Mouse (Mus musculus) olfactory bulb, adult 2 months (tissue): ENCODE data around the gene Ccr8. TPM values are rescaled to one million over a fixed set of nuclear protein-coding genes. Genes with fewer than 3 reads are reported as not detected.

Experiments used
- H3K27ac ChIP-seq: fragments of 200-500 bp; 2 replicates; pipeline ENCODE4 v1.5.1; 2012; ENCODE audit warnings: low read depth, low read length; ENCODE audit not compliant: insufficient read depth
- H3K4me1 ChIP-seq: fragments of 200-500 bp; 2 replicates; pipeline ENCODE4 v1.6.1; 2012; ENCODE audit warnings: low read length; ENCODE audit not compliant: control insufficient read depth, insufficient read depth
- H3K4me3 ChIP-seq: fragments of 200-500 bp; 2 replicates; pipeline ENCODE4 v1.5.1; 2012; ENCODE audit warnings: mild to moderate bottlenecking, low read depth, low read length, moderate library complexity; ENCODE audit not compliant: insufficient read depth
- CTCF ChIP-seq: fragments of 200-500 bp; IDR thresholded peaks from 2 replicates; pipeline ENCODE4 v1.5.1; 2012; ENCODE audit warnings: low read depth, mild to moderate bottlenecking, low read length, moderate library complexity; ENCODE audit not compliant: insufficient read depth
- POLR2A ChIP-seq: fragments of 200-500 bp; IDR thresholded peaks from 2 replicates; pipeline ENCODE4 v1.6.1; 2012; ENCODE audit warnings: mild to moderate bottlenecking, low read depth, low read length, moderate library complexity; ENCODE audit not compliant: insufficient read depth
- whole genome bisulfite sequencing: fragments of 180-500 bp; shearing (Covaris S2); methylation state at CpG from one replicate; pipeline ENCODE4 v1.1.7; 2018; 5-methylcytosine and 5-hydroxymethylcytosine counted together
- polyA plus RNA-seq: library from polyadenylated mRNA; stranded (reverse); fragments of >200 nt; gene quantifications from 2 replicates; pipeline ENCODE4 v1.2.4, GENCODE M21; 2012; ENCODE audit warnings: low replicate concordance; ENCODE audit not compliant: missing spikeins, insufficient read depth, insufficient read length

Gene Ccr8
- polyA plus RNA-seq: not detected in 2 replicates

DNA sequence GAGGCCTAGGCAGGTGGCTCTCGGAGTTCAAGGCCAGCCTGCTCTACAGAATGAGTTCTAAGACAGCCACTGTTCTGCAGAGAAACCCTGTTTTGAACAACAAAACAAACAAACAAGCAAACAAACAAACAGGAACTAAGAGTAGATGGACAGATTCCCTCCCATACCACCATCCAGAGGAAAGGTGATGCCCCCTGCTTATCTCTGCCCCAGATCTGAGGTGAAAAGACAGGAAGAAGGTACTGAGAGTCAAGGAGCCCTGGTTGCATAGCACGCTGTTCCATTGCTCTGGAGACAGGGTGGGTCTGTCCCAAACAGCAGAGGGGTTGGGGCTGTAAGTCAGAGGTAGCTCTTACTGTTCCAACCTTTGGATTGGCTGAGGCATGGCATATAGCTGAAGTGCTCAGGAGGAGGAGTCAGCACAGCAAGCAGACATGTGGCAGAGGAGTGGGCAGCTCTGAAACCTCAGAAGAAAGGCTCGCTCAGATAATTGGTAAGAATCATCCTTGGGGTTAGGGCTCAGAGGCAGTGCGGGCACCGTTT lies at the start of gene Ccr8:
Gene Ccr8, plus strand, starts transcription at position 419 of the 543 bp plus-strand sequence.
- TF ChIP-seq POLR2A: no peak
- TF ChIP-seq CTCF: no peak
- H3K4me1 ChIP-seq: no peaks in the 10 kb centered on the region
- H3K27ac ChIP-seq: no peak within 1 kb of the TSS
- WGBS: 79% methylated on average over 5 of the region's 5 CpGs
- no peak within 1 kb of the TSS for H3K4me3 ChIP-seq

DNA sequence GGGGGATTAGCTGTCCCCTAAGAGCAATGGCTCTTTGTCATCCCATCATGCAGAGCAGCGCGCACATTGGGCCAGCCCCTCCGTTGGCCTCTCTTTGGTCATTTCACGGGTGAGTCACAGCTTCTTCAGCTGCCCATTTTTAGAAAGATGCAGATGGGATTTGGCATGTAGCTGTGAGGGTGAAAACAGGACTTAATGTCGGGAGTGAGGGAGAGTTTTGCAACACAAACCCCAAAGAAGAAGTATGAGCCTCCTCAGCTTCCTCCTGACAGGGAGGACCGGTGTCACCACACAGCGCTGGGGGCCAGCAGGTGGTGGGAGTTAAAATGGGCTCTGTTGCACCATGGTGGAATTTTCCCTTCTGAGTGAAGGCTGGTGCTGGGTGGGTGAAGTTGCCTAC lies 48.8 kb upstream of the Ccr8 start:
- no peak overlapping the region for H3K27ac ChIP-seq
- no peaks in the 10 kb centered on the region for H3K4me1 ChIP-seq
- TF ChIP-seq POLR2A (no peak), CTCF (no peak)
- H3K4me3 ChIP-seq: no peak overlapping the region
- 66% methylated on average over 7 of the region's 7 CpGs for WGBS

DNA sequence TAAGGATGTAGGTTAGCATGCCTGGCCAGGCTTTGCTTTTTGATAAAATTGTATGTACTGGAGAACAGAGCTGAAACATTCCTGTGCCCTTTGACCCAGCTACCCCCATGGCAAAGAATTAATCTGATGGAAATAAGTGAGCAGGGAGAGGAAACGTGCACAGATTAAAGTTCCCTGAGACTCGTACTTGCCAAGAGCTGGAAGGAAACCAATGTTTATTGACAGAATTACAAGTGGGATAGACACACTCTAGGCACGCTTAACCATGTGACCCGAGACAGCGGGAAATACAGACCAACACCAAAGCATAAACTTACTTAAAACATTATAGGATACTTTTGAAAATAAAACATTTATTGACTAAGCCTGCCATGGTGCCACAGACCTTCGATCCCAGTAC lies 43.4 kb upstream of the Ccr8 start:
- Histone ChIP-seq H3K4me1 (no peaks in the 10 kb centered on the region), H3K4me3 (no peak overlapping the region), H3K27ac (no peak overlapping the region)
- 61% methylated on average over 6 of the region's 6 CpGs for whole genome bisulfite sequencing
- TF ChIP-seq POLR2A: no peak
- TF ChIP-seq CTCF: no peak

DNA sequence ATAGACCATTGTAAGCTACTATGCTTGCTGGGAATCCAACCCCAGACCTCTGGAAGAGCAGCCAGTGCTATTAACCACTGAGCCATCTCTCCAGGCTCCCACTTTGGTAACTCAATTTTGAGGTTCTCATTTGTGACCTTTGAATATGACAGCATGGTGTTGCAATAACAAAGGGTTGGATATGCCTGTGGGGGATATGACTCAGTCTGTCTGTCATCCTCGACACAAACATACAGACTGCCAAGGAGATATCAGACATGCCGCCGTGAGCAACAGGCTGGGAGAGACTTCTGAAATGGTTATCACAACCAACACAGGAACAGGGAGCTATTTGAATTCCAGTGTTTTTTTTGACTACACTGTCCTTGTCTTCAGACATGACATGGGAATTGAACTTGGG lies 42.5 kb upstream of the Ccr8 start:
- WGBS: 78% methylated on average over 3 of the region's 3 CpGs
- no peaks in the 10 kb centered on the region for H3K4me1 ChIP-seq
- no peak overlapping the region for H3K4me3 ChIP-seq
- no peak overlapping the region for H3K27ac ChIP-seq
- no peak for TF ChIP-seq CTCF
- TF ChIP-seq POLR2A: no peak

DNA sequence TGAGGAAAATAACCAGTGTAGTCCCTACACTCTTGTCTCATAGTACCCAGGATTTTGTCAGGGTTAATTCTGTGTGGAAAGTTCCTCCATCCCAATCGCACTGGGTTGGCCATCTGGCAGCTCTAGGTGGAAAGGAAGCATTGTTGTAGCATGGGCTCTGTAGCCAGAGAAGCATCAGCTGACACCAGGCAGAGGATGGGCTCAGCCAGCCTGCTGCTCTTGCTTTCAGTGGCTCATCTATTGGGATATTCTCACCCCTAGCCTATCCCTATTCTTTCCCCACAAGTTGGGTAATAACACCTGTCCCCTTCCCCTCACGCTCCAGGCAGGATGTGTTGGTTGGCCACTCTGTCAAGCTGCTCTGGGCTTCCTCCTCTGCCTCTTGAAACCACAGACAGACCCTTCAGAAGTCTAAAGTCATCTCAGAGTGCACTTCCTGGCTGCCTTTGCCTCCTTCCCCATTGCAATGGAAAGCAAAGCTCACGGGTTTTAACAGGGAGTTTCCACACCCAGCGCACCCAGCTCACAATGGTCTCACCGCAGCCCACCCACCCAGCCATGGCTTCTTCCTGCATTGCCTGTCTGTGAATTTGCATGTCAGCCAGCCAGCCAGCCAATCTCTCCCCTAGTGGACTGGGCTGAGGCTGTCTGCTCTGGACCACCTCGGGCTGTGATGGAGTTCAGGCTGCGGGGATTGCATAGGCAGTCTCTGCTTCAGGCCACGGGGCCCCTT lies 37.2 kb upstream of the Ccr8 start:
- H3K4me3 ChIP-seq: no peak overlapping the region
- H3K4me1 ChIP-seq: no peaks in the 10 kb centered on the region
- H3K27ac ChIP-seq: no peak overlapping the region
- WGBS: 52% methylated on average over 8 of the region's 8 CpGs
- no peak for TF ChIP-seq POLR2A
- TF ChIP-seq CTCF: no peak

DNA sequence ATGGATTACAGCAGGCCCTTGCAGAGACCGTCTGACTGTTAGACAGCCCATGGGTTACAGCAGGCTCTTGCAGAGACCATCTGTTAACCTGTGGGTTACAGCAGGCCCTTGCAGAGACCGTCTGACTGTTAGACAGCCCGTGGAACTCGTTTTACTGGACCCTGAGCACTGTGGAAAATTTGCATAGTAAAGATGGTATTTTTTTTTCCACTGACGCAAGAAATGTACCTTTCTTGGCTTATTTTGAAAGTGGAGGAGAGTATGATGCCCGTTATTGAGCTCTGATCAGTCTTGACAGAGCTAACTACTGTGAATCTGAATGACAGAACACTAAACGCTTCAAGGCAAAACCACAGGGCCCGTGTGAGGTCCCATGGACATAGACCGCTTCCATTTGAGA lies 35.7 kb upstream of the Ccr8 start:
- TF ChIP-seq POLR2A (no peak), CTCF (no peak)
- H3K4me1 ChIP-seq: no peaks in the 10 kb centered on the region
- no peak overlapping the region for H3K27ac ChIP-seq
- H3K4me3 ChIP-seq: no peak overlapping the region
- WGBS: 93% methylated on average over 9 of the region's 9 CpGs

DNA sequence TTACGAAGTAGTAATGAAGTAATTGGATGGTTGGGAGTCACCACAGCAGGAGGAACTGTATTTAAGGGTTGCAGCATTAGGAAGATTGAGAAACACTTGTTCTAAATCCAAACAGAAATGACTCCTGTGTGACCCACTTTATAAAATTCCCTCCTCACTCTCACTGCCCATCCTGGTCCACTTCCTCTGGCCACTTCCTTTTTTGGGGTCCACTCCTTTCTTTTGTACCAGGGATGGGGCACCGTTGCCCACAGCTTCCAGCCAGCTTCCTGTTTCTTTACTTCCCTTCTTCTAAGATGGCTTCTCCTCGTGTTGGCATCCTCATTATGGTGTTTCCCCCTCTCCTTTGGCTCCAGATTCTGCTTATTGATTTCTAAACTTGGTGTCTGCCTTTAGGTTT lies 33.2 kb upstream of the Ccr8 start:
- 64% methylated on average over 3 of the region's 3 CpGs for WGBS
- H3K27ac ChIP-seq: no peak overlapping the region
- H3K4me3 ChIP-seq: no peak overlapping the region
- no peaks in the 10 kb centered on the region for H3K4me1 ChIP-seq
- TF ChIP-seq CTCF (no peak), POLR2A (no peak)

DNA sequence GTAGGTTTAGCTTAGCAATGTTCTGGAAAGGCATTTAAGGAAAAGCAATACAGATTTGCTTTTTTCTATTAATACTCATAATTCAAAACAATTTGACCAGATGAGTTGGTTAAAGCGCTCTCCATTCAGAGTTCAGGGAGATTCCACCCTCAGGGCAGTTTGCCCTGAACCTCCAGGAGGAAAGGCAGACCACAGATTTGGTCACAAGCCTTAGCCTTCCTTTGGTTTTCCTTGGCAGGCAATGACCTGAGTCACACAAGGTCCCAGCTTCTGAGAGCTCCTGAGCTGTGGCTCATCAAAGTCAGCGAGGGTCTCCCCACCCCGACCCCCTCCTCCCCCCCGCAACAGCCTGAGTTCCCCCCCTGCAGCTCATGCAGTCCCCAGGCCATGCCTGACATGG lies 27.6 kb upstream of the Ccr8 start:
- Histone ChIP-seq H3K4me1 (no peaks in the 10 kb centered on the region), H3K4me3 (no peak overlapping the region), H3K27ac (no peak overlapping the region)
- TF ChIP-seq POLR2A (no peak), CTCF (no peak)
- WGBS: 72% methylated on average over 4 of the region's 4 CpGs

DNA sequence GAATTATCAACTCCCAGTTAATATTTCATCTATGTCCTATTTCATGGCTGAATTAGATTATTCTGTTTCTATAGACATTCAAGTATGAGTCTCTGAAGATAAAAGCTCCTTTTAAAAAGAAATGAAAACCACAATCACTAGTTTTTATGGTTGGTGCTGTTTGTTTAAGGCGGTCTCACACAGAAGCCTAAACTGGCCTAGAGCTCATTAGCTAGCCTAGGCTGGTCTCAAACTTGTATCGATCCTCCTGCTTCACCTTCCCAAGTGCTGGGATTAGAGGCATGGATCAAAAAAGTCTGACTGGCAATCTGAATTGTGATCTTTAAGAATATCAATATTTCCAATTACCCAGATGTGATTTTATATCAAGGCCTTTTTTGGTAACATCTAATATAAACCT lies 24.3 kb upstream of the Ccr8 start:
- Histone ChIP-seq H3K4me1 (no peaks in the 10 kb centered on the region), H3K4me3 (no peak overlapping the region), H3K27ac (no peak overlapping the region)
- WGBS: 89% methylated on average over 2 of the region's 2 CpGs
- TF ChIP-seq CTCF (no peak), POLR2A (no peak)

DNA sequence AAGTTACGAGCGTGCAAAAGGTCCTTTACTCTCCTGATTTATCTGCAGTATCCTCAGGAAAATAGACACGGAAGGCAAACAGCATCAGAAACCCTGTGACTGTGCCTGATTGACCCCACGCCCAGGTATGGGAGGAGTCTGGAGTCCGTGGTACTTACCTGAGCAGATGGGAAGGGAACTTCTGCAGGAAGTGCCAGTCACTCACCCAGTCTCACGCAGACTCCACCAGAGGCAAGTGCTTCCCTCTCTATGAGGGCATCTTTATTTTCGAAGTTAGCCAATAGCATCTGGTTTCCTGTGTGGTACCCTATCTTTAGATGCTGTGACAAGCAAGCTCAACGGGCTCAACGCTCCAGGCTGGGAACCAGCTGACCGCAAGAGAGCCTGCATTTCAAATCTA lies 23.9 kb upstream of the Ccr8 start:
- H3K27ac ChIP-seq: no peak overlapping the region
- H3K4me1 ChIP-seq: no peaks in the 10 kb centered on the region
- WGBS: 77% methylated on average over 10 of the region's 10 CpGs
- TF ChIP-seq CTCF (no peak), POLR2A (no peak)
- no peak overlapping the region for H3K4me3 ChIP-seq
